Mouse (Mus musculus) olfactory bulb, adult 2 months (tissue): ENCODE measurements around the gene Zdhhc14.

Experiments used
- CTCF ChIP-seq: fragments of 200-500 bp; IDR thresholded peaks from 2 replicates; pipeline ENCODE4 v1.5.1; 2012; ENCODE audit warnings: low read depth, mild to moderate bottlenecking, low read length, moderate library complexity; ENCODE audit not compliant: insufficient read depth
- POLR2A ChIP-seq: fragments of 200-500 bp; IDR thresholded peaks from 2 replicates; pipeline ENCODE4 v1.6.1; 2012; ENCODE audit warnings: mild to moderate bottlenecking, low read depth, low read length, moderate library complexity; ENCODE audit not compliant: insufficient read depth

GRCm38 (mm10) chr17:5750278-5750677, 257.9 kb downstream of the Zdhhc14 start:
- TF ChIP-seq CTCF (no peak), POLR2A (no peak)
